Mouse (Mus musculus): ENCODE data around the gene Crym.

Gene Crym

GRCm38 (mm10) chr7:120172188-120172700 lies 29.7 kb downstream of the Crym start:
- in situ Hi-C loops (cut with MboI; ENCODE audit: unreplicated experiment in 2 of 2): no loop called here

DNA sequence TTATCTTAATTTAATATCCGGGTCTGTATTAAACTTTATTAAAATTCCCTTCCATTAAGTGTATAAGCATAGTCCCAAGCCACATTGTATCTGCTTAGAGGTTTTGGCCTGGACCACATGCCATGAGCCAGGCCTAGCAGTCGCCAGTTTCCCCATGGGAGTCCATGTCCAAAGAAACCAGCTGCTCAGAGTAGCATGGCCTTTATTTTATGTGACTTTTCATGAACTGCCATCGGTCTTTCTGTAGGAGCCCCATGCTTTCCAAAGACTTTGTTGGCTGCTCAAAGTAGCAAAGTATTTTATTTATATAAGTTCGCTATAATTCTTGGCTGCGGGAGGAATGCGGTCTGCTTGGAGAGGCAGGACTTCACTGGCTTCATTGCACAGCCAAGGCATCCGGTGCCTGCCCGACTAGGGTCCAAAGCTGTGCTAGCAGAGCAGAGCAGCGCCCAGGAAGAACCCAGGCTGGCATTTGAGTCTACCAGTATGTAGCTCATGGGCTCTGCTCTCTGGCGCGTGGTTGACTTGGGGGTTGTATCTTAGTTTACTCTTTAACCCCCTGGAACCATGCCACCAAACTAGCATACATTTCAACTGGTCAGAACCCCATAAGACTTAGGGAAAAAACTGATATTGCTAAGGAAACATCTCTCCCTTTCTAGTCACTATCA lies 38.2 kb downstream of the Crym start:
- in situ Hi-C loops (cut with MboI; ENCODE audit: unreplicated experiment in 2 of 2): no loop called here

- in situ Hi-C loops (cut with MboI; ENCODE audit: unreplicated experiment in 2 of 2): no loop called here
These were observed 43.7 kb downstream of the Crym start for GRCm38 (mm10) chr7:120158121-120158613.

DNA sequence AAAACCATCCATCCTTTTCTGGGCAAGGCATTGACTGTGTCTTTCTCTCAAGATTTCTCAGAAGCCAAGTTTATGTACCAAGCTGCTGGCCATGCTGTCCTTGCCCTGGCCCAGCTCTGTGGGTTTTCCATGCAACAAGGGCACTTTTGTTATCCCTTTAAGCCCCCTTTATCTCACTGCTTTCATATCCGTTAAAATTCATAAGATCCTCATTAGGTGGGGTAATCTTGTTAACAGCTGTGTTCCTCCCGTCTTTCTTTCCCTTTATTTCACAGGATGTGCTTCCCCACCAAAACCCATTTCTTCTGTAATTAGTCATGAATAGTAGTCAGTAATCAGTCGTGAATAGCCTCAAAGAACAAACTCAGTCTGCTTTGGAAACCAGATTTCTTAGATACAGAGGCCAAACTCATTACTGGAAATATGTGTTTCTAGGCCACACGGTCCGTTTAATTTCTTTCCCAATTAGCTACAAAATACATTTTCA lies 44.3 kb downstream of the Crym start:
- in situ Hi-C loops (cut with MboI; ENCODE audit: unreplicated experiment in 2 of 2): no loop called here

- in situ Hi-C loops (cut with MboI; ENCODE audit: unreplicated experiment in 2 of 2): no loop called here
These were observed 45.0 kb downstream of the Crym start for GRCm38 (mm10) chr7:120156841-120157409.

DNA sequence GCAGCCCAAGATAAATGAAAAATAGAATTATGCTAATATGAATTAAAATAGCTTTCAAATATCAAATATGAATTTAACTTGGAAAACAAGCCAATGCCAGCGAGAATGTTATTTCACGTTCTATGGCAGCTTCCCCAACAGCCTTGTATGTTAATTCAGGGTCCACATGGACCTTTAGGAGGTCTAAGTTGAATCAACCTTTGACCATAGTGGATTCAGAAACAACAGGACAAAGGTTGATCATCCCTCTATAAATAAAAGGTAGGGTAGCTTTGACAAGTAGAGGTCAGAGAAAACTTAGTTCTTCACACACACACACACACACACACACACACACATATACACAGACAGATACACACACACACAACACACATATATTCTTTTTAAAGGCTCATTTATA lies 51.0 kb downstream of the Crym start:
- in situ Hi-C loops (cut with MboI; ENCODE audit: unreplicated experiment in 2 of 2): no loop called here

GRCm38 (mm10) chr7:120150257-120150656 lies 51.7 kb downstream of the Crym start:
- in situ Hi-C loops (cut with MboI; ENCODE audit: unreplicated experiment in 2 of 2): no loop called here

GRCm38 (mm10) chr7:120145191-120145590 lies 56.7 kb downstream of the Crym start, which contains the start of gene Zp2:
Zp2 (minus strand) TSS chr7:120145291.
- in situ Hi-C loops (cut with MboI; ENCODE audit: unreplicated experiment in 2 of 2): loop anchor here in 1 of 2 experiments (25.0 kb wide), 1 partner anchor 667 kb away; the partner anchor contains the start of gene Gm5737

GRCm38 (mm10) chr7:120142743-120143142 lies 59.2 kb downstream of the Crym start:
- in situ Hi-C loops (cut with MboI; ENCODE audit: unreplicated experiment in 2 of 2): loop anchor here in 1 of 2 experiments (25.0 kb wide), 1 partner anchor 670 kb away; the partner anchor contains the start of gene Gm5737

Measured in v-Abl transformed pro-B cells (cell line).